ENCODE assay signal across 12 mouse cellular contexts in the genomic region with DNA sequence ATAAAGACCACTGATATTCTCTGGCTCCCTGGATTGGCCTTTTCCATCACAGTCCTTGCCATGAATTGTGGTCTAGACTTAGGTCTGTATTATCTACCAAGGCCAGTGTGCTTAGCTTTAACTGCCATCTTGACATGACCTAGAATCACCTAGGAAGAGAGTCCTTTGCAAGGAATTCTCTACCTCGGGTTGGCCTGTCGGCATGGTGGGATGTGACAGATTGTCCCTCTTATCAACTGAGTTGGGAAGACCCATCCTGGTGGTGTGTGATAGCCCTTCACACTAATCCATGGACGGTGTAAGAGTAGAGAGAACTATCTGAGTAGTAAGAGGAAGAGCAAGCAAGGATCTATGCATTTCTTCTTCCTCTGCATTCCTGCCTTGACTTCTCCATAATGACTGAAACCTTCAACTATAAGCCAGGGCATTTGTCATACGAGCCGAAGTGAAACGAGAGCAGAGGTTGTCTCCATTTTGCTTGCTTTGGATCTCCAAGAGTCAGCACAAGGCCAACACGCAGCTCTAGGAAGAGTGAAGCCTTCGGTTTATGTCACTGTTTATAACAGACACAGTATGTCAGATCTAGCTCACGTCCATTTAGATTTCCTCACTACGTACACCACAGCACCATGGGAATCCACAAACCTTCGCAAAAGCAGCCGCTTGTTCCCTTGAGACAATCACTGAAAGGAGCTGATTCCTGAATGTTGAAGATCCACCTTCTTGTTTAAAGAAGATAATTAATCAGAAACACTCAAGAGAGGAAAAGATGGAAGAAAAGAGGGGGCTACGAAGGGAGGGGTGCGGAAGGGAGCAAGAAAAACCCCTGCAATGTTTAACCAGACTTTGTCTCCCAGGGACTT.
DNase-seq lines count a peak whose midpoint lies in the region; ATAC-seq and TF ChIP-seq lines count a peak whose summit lies in the region.
"Had no signal": no experiment of that assay in that cellular context is flagged by ENCODE, and none has a peak within 500 bp of the region (broad histone marks: within the 10 kb centered on the region; RNA-seq: fewer than 3 reads in every experiment).

No protein-coding gene starts in this region.

- H3K4me2 ChIP-seq in neural tube, embryonic 11.5 days (ENCODE audit: low read depth), result no peak overlapping the region
- no peak overlapping the region for H3K4me2 ChIP-seq in forebrain, postnatal 0 days (ENCODE audit: low read depth)
- peak overlapping the region; percentile 0 for H3K4me2 ChIP-seq in midbrain, embryonic 11.5 days
- no peak overlapping the region for H3K4me2 ChIP-seq in neural tube, embryonic 15.5 days
- no peak overlapping the region for H3K4me2 ChIP-seq in lung, postnatal 0 days (replicated peaks; ENCODE audit: low read depth, low read length)
- H3K4me2 ChIP-seq in liver, embryonic 11.5 days, result no peak overlapping the region
- H3K4me2 ChIP-seq: intestine, embryonic 15.5 days had no signal

- H3K36me3 ChIP-seq in neural tube, embryonic 11.5 days (ENCODE audit: control insufficient read depth, insufficient read depth, low read length), result no peaks in the 10 kb centered on the region
- H3K36me3 ChIP-seq in forebrain, postnatal 0 days (ENCODE audit: insufficient read depth), result no peaks in the 10 kb centered on the region
- no peaks in the 10 kb centered on the region for H3K36me3 ChIP-seq in midbrain, embryonic 11.5 days (ENCODE audit: control insufficient read depth, insufficient read depth, low read length)
- no peaks in the 10 kb centered on the region for H3K36me3 ChIP-seq in neural tube, embryonic 15.5 days
- no peaks in the 10 kb centered on the region for H3K36me3 ChIP-seq in lung, postnatal 0 days (ENCODE audit: insufficient read depth, low read length)
- H3K36me3 ChIP-seq in liver, embryonic 11.5 days (ENCODE audit: control insufficient read depth, insufficient read depth, low read length), result no peaks in the 10 kb centered on the region
- H3K36me3 ChIP-seq: intestine, embryonic 15.5 days; limb, embryonic 10.5 days had no signal

- no peak for ATAC-seq in neural tube, embryonic 11.5 days (ENCODE audit: insufficient read depth, low FRiP score, low TSS enrichment)
- 0 out of 2 replicates have a peak, but pooled peaks have one; percentile 18 for ATAC-seq in forebrain, postnatal 0 days
- peak; percentile 33 for ATAC-seq in midbrain, embryonic 11.5 days (ENCODE audit: low FRiP score)
- peak; percentile 54; the same call in 1 of the 2 replicates for ATAC-seq in neural tube, embryonic 15.5 days (ENCODE audit: low FRiP score)
- no peak for ATAC-seq in lung, postnatal 0 days
- ATAC-seq in liver, embryonic 11.5 days (replicated peaks; ENCODE audit: low FRiP score), result no peak
- ATAC-seq: intestine, embryonic 15.5 days had no signal

- no peak for TF ChIP-seq EP300 in lung, postnatal 0 days (IDR thresholded peaks at IDR 0.05)

- H3K27me3 ChIP-seq in neural tube, embryonic 11.5 days (ENCODE audit: control insufficient read depth, insufficient read depth, low read length), result no peaks in the 10 kb centered on the region
- H3K27me3 ChIP-seq in forebrain, postnatal 0 days (ENCODE audit: insufficient read depth, low read length), result no peaks in the 10 kb centered on the region
- H3K27me3 ChIP-seq in midbrain, embryonic 11.5 days (ENCODE audit: control insufficient read depth, insufficient read depth, low read length), result no peaks in the 10 kb centered on the region
- no peaks in the 10 kb centered on the region for H3K27me3 ChIP-seq in neural tube, embryonic 15.5 days (replicated peaks)
- no peaks in the 10 kb centered on the region for H3K27me3 ChIP-seq in lung, postnatal 0 days (replicated peaks; ENCODE audit: insufficient read depth, low read length)
- no peaks in the 10 kb centered on the region for H3K27me3 ChIP-seq in liver, embryonic 11.5 days (replicated peaks; ENCODE audit: control insufficient read depth, insufficient read depth, low read length)
- H3K27me3 ChIP-seq: intestine, embryonic 15.5 days had no signal

- no peak overlapping the region for H3K9ac ChIP-seq in neural tube, embryonic 11.5 days (ENCODE audit: low read length)
- H3K9ac ChIP-seq in forebrain, postnatal 0 days, result no peak overlapping the region
- peak overlapping the region; percentile 46 for H3K9ac ChIP-seq in midbrain, embryonic 11.5 days (ENCODE audit: low read length)
- no peak overlapping the region for H3K9ac ChIP-seq in neural tube, embryonic 15.5 days (replicated peaks)
- H3K9ac ChIP-seq in lung, postnatal 0 days (replicated peaks; ENCODE audit: low read depth), result no peak overlapping the region
- H3K9ac ChIP-seq in liver, embryonic 11.5 days (ENCODE audit: low read depth, low read length), result no peak overlapping the region
- H3K9ac ChIP-seq: intestine, embryonic 15.5 days; liver, embryonic 14.5 days had no signal

- no peaks in the 10 kb centered on the region; the same call in 1 of the 2 replicates for H3K9me3 ChIP-seq in neural tube, embryonic 11.5 days (ENCODE audit: control insufficient read depth, low read length)
- no peaks in the 10 kb centered on the region for H3K9me3 ChIP-seq in forebrain, postnatal 0 days (ENCODE audit: low read length)
- H3K9me3 ChIP-seq in midbrain, embryonic 11.5 days (ENCODE audit: control insufficient read depth, low read length), result no peaks in the 10 kb centered on the region
- no peaks in the 10 kb centered on the region for H3K9me3 ChIP-seq in neural tube, embryonic 15.5 days (replicated peaks)
- no peaks in the 10 kb centered on the region for H3K9me3 ChIP-seq in lung, postnatal 0 days (ENCODE audit: low read length)
- H3K9me3 ChIP-seq in liver, embryonic 11.5 days (ENCODE audit: control insufficient read depth, low read length), result 0 out of 2 replicates have a peak, but pooled peaks cover 2% of the 10 kb centered on the region
- H3K9me3 ChIP-seq: intestine, embryonic 15.5 days; limb, embryonic 10.5 days had no signal

- peak overlapping the region; percentile 73 for H3K27ac ChIP-seq in neural tube, embryonic 11.5 days (ENCODE audit: low read depth, low read length)
- peak overlapping the region; percentile 70 for H3K27ac ChIP-seq in forebrain, postnatal 0 days (ENCODE audit: low read depth, low read length)
- H3K27ac ChIP-seq in midbrain, embryonic 11.5 days (ENCODE audit: low read depth, low read length), result peak overlapping the region; percentile 97
- peak overlapping the region; percentile 77 for H3K27ac ChIP-seq in neural tube, embryonic 15.5 days (replicated peaks)
- H3K27ac ChIP-seq in lung, postnatal 0 days (ENCODE audit: low read length), result no peak overlapping the region
- no peak overlapping the region for H3K27ac ChIP-seq in liver, embryonic 11.5 days (ENCODE audit: low read depth, low read length)
- H3K27ac ChIP-seq: intestine, embryonic 15.5 days; limb, embryonic 10.5 days; liver, embryonic 14.5 days had no signal

- no peaks in the 10 kb centered on the region for H3K4me1 ChIP-seq in neural tube, embryonic 11.5 days (ENCODE audit: control insufficient read depth, insufficient read depth, low read length)
- peaks cover 11% of the 10 kb centered on the region; the same call in 1 of the 2 replicates for H3K4me1 ChIP-seq in forebrain, postnatal 0 days (ENCODE audit: insufficient read depth)
- H3K4me1 ChIP-seq in midbrain, embryonic 11.5 days (ENCODE audit: control insufficient read depth, insufficient read depth, low read length), result peaks cover 47% of the 10 kb centered on the region
- peaks cover 12% of the 10 kb centered on the region; the same call in 1 of the 2 replicates for H3K4me1 ChIP-seq in neural tube, embryonic 15.5 days
- H3K4me1 ChIP-seq in lung, postnatal 0 days (ENCODE audit: insufficient read depth, low read depth, low read length), result no peaks in the 10 kb centered on the region
- H3K4me1 ChIP-seq in liver, embryonic 11.5 days (replicated peaks; ENCODE audit: control insufficient read depth, insufficient read depth, low read length), result no peaks in the 10 kb centered on the region
- H3K4me1 ChIP-seq: intestine, embryonic 15.5 days had no signal

- H3K4me3 ChIP-seq in neural tube, embryonic 11.5 days (ENCODE audit: low read depth, low read length), result no peak overlapping the region
- H3K4me3 ChIP-seq in forebrain, postnatal 0 days (ENCODE audit: low read depth, low read length), result no peak overlapping the region
- H3K4me3 ChIP-seq in midbrain, embryonic 11.5 days (ENCODE audit: low read depth, low read length), result no peak overlapping the region
- H3K4me3 ChIP-seq in neural tube, embryonic 15.5 days (replicated peaks), result no peak overlapping the region
- H3K4me3 ChIP-seq in lung, postnatal 0 days (ENCODE audit: low read depth, low read length), result no peak overlapping the region
- no peak overlapping the region for H3K4me3 ChIP-seq in liver, embryonic 11.5 days (ENCODE audit: low read depth, low read length)
- H3K4me3 ChIP-seq: intestine, embryonic 15.5 days; limb, embryonic 10.5 days had no signal

- 73% methylated on average over 14 of the region's 14 CpGs for WGBS in neural tube, embryonic 11.5 days
- 58% methylated on average over 14 of the region's 14 CpGs for WGBS in forebrain, postnatal 0 days
- 48% methylated on average over 14 of the region's 14 CpGs for WGBS in midbrain, embryonic 11.5 days
- WGBS in neural tube, embryonic 15.5 days, result 55% methylated on average over 14 of the region's 14 CpGs
- 90% methylated on average over 14 of the region's 14 CpGs for WGBS in lung, postnatal 0 days
- WGBS in liver, embryonic 11.5 days, result 86% methylated on average over 14 of the region's 14 CpGs

- DNase-seq in neural tube, embryonic 11.5 days (ENCODE audit: low spot score), result peak; percentile 21
- no peak for DNase-seq in neural tube, embryonic 10.5 days (ENCODE audit: extremely low spot score, low spot score)
- DNase-seq in forebrain, postnatal 0 days, result peak; percentile 39
- peak; percentile 93 for DNase-seq in midbrain, embryonic 11.5 days (ENCODE audit: low spot score, missing footprints)
- DNase-seq in lung, postnatal 25 days (ENCODE audit: low spot score), result no peak
- no peak for DNase-seq in lung, postnatal 0 days (ENCODE audit: low spot score)
- DNase-seq in liver, embryonic 11.5 days (ENCODE audit: low spot score), result no peak
- DNase-seq: spleen, adult 18-20 months had no signal

- TF ChIP-seq CTCF in forebrain, postnatal 0 days (IDR thresholded peaks at IDR 0.05; ENCODE audit: low read depth), result no peak
- no peak for TF ChIP-seq CTCF in lung, postnatal 0 days (IDR thresholded peaks at IDR 0.05)

Comparison
In these comparisons a context has a peak if more than half of its experiments do, and no peak if none do; other contexts are left out.
1. ATAC-seq: peak in forebrain, postnatal 0 days (single experiment), midbrain, embryonic 11.5 days (single experiment) and neural tube, embryonic 15.5 days (single experiment); none in neural tube, embryonic 11.5 days (single experiment), lung, postnatal 0 days (single experiment) and liver, embryonic 11.5 days (single experiment).
2. DNase-seq: peak in neural tube, embryonic 11.5 days (single experiment), forebrain, postnatal 0 days (single experiment) and midbrain, embryonic 11.5 days (single experiment); none in neural tube, embryonic 10.5 days (single experiment), lung, postnatal 25 days (single experiment), lung, postnatal 0 days (single experiment) and liver, embryonic 11.5 days (single experiment).
3. H3K27ac ChIP-seq: peak in neural tube, embryonic 11.5 days (single experiment), forebrain, postnatal 0 days (single experiment), midbrain, embryonic 11.5 days (single experiment) and neural tube, embryonic 15.5 days (single experiment); none in lung, postnatal 0 days (single experiment) and liver, embryonic 11.5 days (single experiment).